ENCODE assay signal across 10 mouse cellular contexts in genomic region chr16:22564259-22564906, GRCm38 (mm10).
DNase-seq lines count a peak whose midpoint lies in the region; ATAC-seq and TF ChIP-seq lines count a peak whose summit lies in the region.
"Had no signal": no experiment of that assay in that cellular context is flagged by ENCODE, and none has a peak within 500 bp of the region (broad histone marks: within the 10 kb centered on the region; RNA-seq: fewer than 3 reads in every experiment).

No protein-coding gene starts in this region.

- H3K4me3 ChIP-seq in forebrain, embryonic 16.5 days (replicated peaks; ENCODE audit: low read length) = no peak overlapping the region
- H3K4me3 ChIP-seq in left cerebral cortex, adult 2 months = no peak overlapping the region
- H3K4me3 ChIP-seq in midbrain, embryonic 15.5 days = no peak overlapping the region
- H3K4me3 ChIP-seq in stomach, postnatal 0 days (ENCODE audit: low read depth, low read length) = no peak overlapping the region
- H3K4me3 ChIP-seq: erythroblast, embryonic 14.5 days; stomach, embryonic 15.5 days had no signal

- peak; percentile 45 for DNase-seq in urinary bladder, adult 2 months (ENCODE audit: low spot score)
- DNase-seq in urinary bladder, postnatal 10 days (ENCODE audit: low spot score) = no peak
- DNase-seq in cerebellum, adult 11-12 months = peak; percentile 76
- peak; percentile 66 to 67 for DNase-seq in heart, postnatal 36 days
- peak; percentile 66 to 67 for DNase-seq in left cerebral cortex, adult 2 months (ENCODE audit: extremely low spot score in 1 of 2, low spot score in 2 of 2)
- peak; percentile 78 for DNase-seq in stomach, postnatal 0 days (ENCODE audit: low spot score)

- H3K27me3 ChIP-seq in forebrain, embryonic 16.5 days (replicated peaks; ENCODE audit: control insufficient read depth, insufficient read depth, low read length) = no peaks in the 10 kb centered on the region; the same call in 1 of the 2 replicates
- H3K27me3 ChIP-seq in midbrain, embryonic 15.5 days (replicated peaks) = 0 out of 2 replicates have a peak, but pooled peaks cover 4% of the 10 kb centered on the region
- no peaks in the 10 kb centered on the region for H3K27me3 ChIP-seq in stomach, postnatal 0 days (ENCODE audit: control insufficient read depth, insufficient read depth, low read length)
- H3K27me3 ChIP-seq: stomach, embryonic 15.5 days had no signal

- TF ChIP-seq EP300 in stomach, postnatal 0 days (optimal IDR thresholded peaks at IDR 0.05) = no peak

- ATAC-seq in forebrain, embryonic 16.5 days = peak; percentile 62
- peak; percentile 78 for ATAC-seq in midbrain, embryonic 15.5 days (replicated peaks)
- peak; percentile 53 for ATAC-seq in stomach, postnatal 0 days (ENCODE audit: low FRiP score, low TSS enrichment)

- 65% methylated on average over 14 of the region's 14 CpGs for WGBS in forebrain, embryonic 16.5 days
- 66% methylated on average over 14 of the region's 14 CpGs for WGBS in midbrain, embryonic 15.5 days
- WGBS in stomach, postnatal 0 days = 60% methylated on average over 14 of the region's 14 CpGs

- intact Hi-C loops in heart, postnatal 36 days (cut with DNase I) = loop anchor here (1.0 to 10.0 kb wide), 2 partner anchors 243 to 560 kb away; partner anchors contain the start of gene Rfc4
- intact Hi-C loops in left cerebral cortex, adult 2 months (cut with DNase I) = loop anchor here (1.0 to 10.0 kb wide), 2 partner anchors 243 to 480 kb away; no protein-coding TSS in a partner anchor

- no peaks in the 10 kb centered on the region for H3K9me3 ChIP-seq in forebrain, embryonic 16.5 days (ENCODE audit: control insufficient read depth, low read length)
- H3K9me3 ChIP-seq in midbrain, embryonic 15.5 days = no peaks in the 10 kb centered on the region
- no peaks in the 10 kb centered on the region for H3K9me3 ChIP-seq in stomach, postnatal 0 days (ENCODE audit: control insufficient read depth, low read length)
- H3K9me3 ChIP-seq: stomach, embryonic 15.5 days had no signal

- H3K27ac ChIP-seq in forebrain, embryonic 16.5 days (ENCODE audit: low read length) = no peak overlapping the region
- no peak overlapping the region for H3K27ac ChIP-seq in left cerebral cortex, adult 2 months
- no peak overlapping the region for H3K27ac ChIP-seq in midbrain, embryonic 15.5 days
- no peak overlapping the region for H3K27ac ChIP-seq in stomach, postnatal 0 days (replicated peaks)
- H3K27ac ChIP-seq: stomach, embryonic 15.5 days had no signal

- H3K4me1 ChIP-seq in forebrain, embryonic 16.5 days (replicated peaks; ENCODE audit: control insufficient read depth, insufficient read depth, low read length) = no peaks in the 10 kb centered on the region
- H3K4me1 ChIP-seq in midbrain, embryonic 15.5 days = no peaks in the 10 kb centered on the region
- H3K4me1 ChIP-seq in stomach, postnatal 0 days (replicated peaks; ENCODE audit: control insufficient read depth, insufficient read depth) = no peaks in the 10 kb centered on the region
- H3K4me1 ChIP-seq: stomach, embryonic 15.5 days had no signal

- no peak overlapping the region for H3K9ac ChIP-seq in forebrain, embryonic 16.5 days (replicated peaks; ENCODE audit: low read depth, low read length)
- H3K9ac ChIP-seq in midbrain, embryonic 15.5 days = no peak overlapping the region
- H3K9ac ChIP-seq in stomach, postnatal 0 days (ENCODE audit: low read length) = no peak overlapping the region
- H3K9ac ChIP-seq: stomach, embryonic 15.5 days had no signal

- TF ChIP-seq CTCF in left cerebral cortex, adult 2 months (IDR thresholded peaks at IDR 0.05) = peak; percentile 80
- TF ChIP-seq CTCF in stomach, postnatal 0 days (IDR thresholded peaks at IDR 0.05; ENCODE audit: low read depth) = peak; percentile 90

- no peaks in the 10 kb centered on the region for H3K36me3 ChIP-seq in forebrain, embryonic 16.5 days (ENCODE audit: control insufficient read depth, insufficient read depth)
- H3K36me3 ChIP-seq in midbrain, embryonic 15.5 days (replicated peaks) = no peaks in the 10 kb centered on the region
- H3K36me3 ChIP-seq in stomach, postnatal 0 days (ENCODE audit: control insufficient read depth, insufficient read depth, low read length) = no peaks in the 10 kb centered on the region
- H3K36me3 ChIP-seq: stomach, embryonic 15.5 days had no signal

- H3K4me2 ChIP-seq in forebrain, embryonic 16.5 days (ENCODE audit: low read length) = no peak overlapping the region
- H3K4me2 ChIP-seq in midbrain, embryonic 15.5 days = no peak overlapping the region
- no peak overlapping the region for H3K4me2 ChIP-seq in stomach, postnatal 0 days (replicated peaks; ENCODE audit: low read depth)
- H3K4me2 ChIP-seq: stomach, embryonic 15.5 days had no signal
